Mouse (Mus musculus) liver, postnatal 0 days (tissue): ENCODE measurements around the gene Tox2.

Experiments used
- CTCF ChIP-seq: sonication (generic); IDR thresholded peaks from 2 replicates; pipeline ENCODE4 v1.5.1; 2016; ENCODE audit warnings: antibody characterized with exemption, low read depth
- EP300 ChIP-seq: IDR thresholded peaks from 2 replicates; pipeline ENCODE4 v1.6.1; 2016; ENCODE audit warnings: antibody characterized with exemption, low read depth, mild to moderate bottlenecking

GRCm38 (mm10) chr2:163275986-163276385 is 73.1 kb downstream of the Tox2 start:
- TF ChIP-seq CTCF: no peak
- no peak for TF ChIP-seq EP300
